In the genomic region with DNA sequence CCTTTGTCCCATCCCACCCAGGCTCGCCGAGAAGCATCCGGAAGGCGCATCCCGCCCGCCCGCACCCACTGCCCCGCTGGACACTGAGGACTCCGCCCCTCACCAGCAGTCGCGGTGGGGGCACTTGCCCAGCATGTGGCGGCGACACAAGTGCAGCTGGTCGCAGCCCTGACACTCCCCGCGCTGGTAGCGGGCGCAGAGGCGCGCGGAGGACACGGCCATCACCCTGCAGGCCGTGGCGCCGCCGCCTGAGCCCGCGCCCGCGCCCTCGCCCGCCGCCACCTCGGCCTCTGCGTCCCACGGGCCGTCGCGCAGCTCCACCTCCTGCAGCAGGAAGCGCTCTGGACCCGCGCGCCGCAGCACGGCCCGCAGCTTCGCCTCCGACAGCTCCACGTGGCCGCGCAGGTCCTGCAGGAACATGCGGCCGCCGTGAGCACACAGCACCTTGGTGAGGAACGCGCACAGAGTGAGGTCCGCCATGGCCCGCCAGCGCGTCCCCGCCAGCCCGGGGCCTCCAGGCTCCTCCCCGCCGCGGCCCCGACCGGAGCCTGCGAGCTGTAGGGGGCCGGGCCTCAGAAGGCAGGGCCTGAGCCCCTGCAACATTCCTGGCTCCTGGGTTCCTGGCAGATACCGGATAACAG, we compare ENCODE assay signal across 8 mouse cellular contexts. TPM values are rescaled to one million over a fixed set of nuclear protein-coding genes. Genes with fewer than 3 reads are reported as not detected.
A peak's percentile ranks its signal among the peaks of the same experiment; 100 is the strongest.
DNase-seq lines count a peak whose midpoint lies in the region; ATAC-seq lines count a peak whose summit lies in the region.

A gene (minus strand): TSS at position 499 of the 641 bp plus-strand sequence.

- H3K4me2 ChIP-seq in limb, embryonic 13.5 days (replicated peaks), result peak within 1 kb of the TSS; percentile 73
- H3K4me2 ChIP-seq in midbrain, embryonic 15.5 days, result peak within 1 kb of the TSS; percentile 66

- peaks cover 24% of the 10 kb centered on the region for H3K4me1 ChIP-seq in erythroblast, embryonic 14.5 days (ENCODE audit: control insufficient read depth)
- H3K4me1 ChIP-seq in limb, embryonic 13.5 days, result peaks cover 14% of the 10 kb centered on the region
- peaks cover 11% of the 10 kb centered on the region for H3K4me1 ChIP-seq in midbrain, embryonic 15.5 days

- H3K9me3 ChIP-seq in erythroblast, embryonic 14.5 days (ENCODE audit: control insufficient read depth, low read length), result 0 out of 2 replicates have a peak, but pooled peaks cover 2% of the 10 kb centered on the region
- H3K9me3 ChIP-seq in limb, embryonic 13.5 days, result 0 out of 2 replicates have a peak, but pooled peaks cover under 1% of the 10 kb centered on the region
- H3K9me3 ChIP-seq in midbrain, embryonic 15.5 days, result no peaks in the 10 kb centered on the region

- peak within 1 kb of the TSS; percentile 84 for H3K4me3 ChIP-seq in erythroblast, embryonic 14.5 days (replicated peaks)
- peak within 1 kb of the TSS; percentile 83 for H3K4me3 ChIP-seq in limb, embryonic 13.5 days
- H3K4me3 ChIP-seq in midbrain, embryonic 15.5 days, result peak within 1 kb of the TSS; percentile 51

- peaks cover 6% of the 10 kb centered on the region; the same call in 1 of the 2 replicates for H3K27me3 ChIP-seq in erythroblast, embryonic 14.5 days (ENCODE audit: control insufficient read depth)
- no peaks in the 10 kb centered on the region for H3K27me3 ChIP-seq in limb, embryonic 13.5 days
- no peaks in the 10 kb centered on the region for H3K27me3 ChIP-seq in midbrain, embryonic 15.5 days (replicated peaks)

- WGBS in limb, embryonic 13.5 days, result under 1% methylated on average over 70 of the region's 70 CpGs
- WGBS in midbrain, embryonic 15.5 days, result under 1% methylated on average over 58 of the region's 70 CpGs

- H3K9ac ChIP-seq in limb, embryonic 13.5 days, result peak within 1 kb of the TSS; percentile 99
- H3K9ac ChIP-seq in midbrain, embryonic 15.5 days, result peak within 1 kb of the TSS; percentile 61

- no peak for ATAC-seq in erythroblast, adult 5-6 weeks (replicated peaks; ENCODE audit: low FRiP score, poor library complexity, severe bottlenecking)
- ATAC-seq in limb, embryonic 13.5 days (ENCODE audit: low FRiP score, low read depth), result peak; percentile 98
- peak; percentile 96 for ATAC-seq in midbrain, embryonic 15.5 days (replicated peaks)

- H3K36me3 ChIP-seq in erythroblast, embryonic 14.5 days (ENCODE audit: control insufficient read depth), result peaks cover 38% of the 10 kb centered on the region
- peaks cover 30% of the 10 kb centered on the region for H3K36me3 ChIP-seq in limb, embryonic 13.5 days
- H3K36me3 ChIP-seq in midbrain, embryonic 15.5 days (replicated peaks), result 0 out of 2 replicates have a peak, but pooled peaks cover 6% of the 10 kb centered on the region

- H3K27ac ChIP-seq in limb, embryonic 13.5 days, result peak within 1 kb of the TSS; percentile 97
- H3K27ac ChIP-seq in midbrain, embryonic 15.5 days, result peak within 1 kb of the TSS; percentile 84

- DNase-seq in embryo, embryonic 9.5 days (ENCODE audit: extremely low spot score), result peak; percentile 89
- peak; percentile 65 to 72 for DNase-seq in heart, adult 18-20 months
- DNase-seq in kidney, adult 18-20 months, result peak; percentile 71
- peak; percentile 13 to 36 for DNase-seq in spleen, postnatal 36 days (ENCODE audit: low spot score in 2 of 2)

RNA-seq across cellular contexts. Expression of the gene that starts here (rescaled TPM):
- polyA plus RNA-seq in erythroblast, embryonic 14.5 days (2012), result 0.07 and 0.11 TPM in 2 replicates
- 2.5 and 4.8 TPM in 2 replicates for total RNA-seq in erythroblast, adult 5-6 weeks (2015; ENCODE audit: low replicate concordance)
- total RNA-seq in erythroblast, adult 5-6 weeks (2017; ENCODE audit: low replicate concordance), result 1.8 and 3.8 TPM in 2 replicates
- 1 to 10 TPM; 1.1 to 1.3 TPM for total RNA-seq in heart, adult 18-20 months (2021)
- polyA plus RNA-seq in limb, embryonic 13.5 days (2015; fragmentation: Nextera tagmentation; extraction: Ambion mirVana), result 13.9 and 15.0 TPM in 2 replicates
- 8.2 and 9.1 TPM in 2 replicates for polyA plus RNA-seq in midbrain, embryonic 15.5 days (2015; fragmentation: Nextera tagmentation; extraction: Ambion mirVana)

Comparison
In these comparisons a context has a peak if more than half of its experiments do, and no peak if none do; other contexts are left out.
1. DNase-seq: peak in every context shown above with its lines; median percentile 89 in embryo, embryonic 9.5 days; 71 in kidney, adult 18-20 months; 68 in heart, adult 18-20 months; 24 in spleen, postnatal 36 days.